Mouse (Mus musculus): ENCODE data around the gene Mief1. TPM values are rescaled to one million over a fixed set of nuclear protein-coding genes. Genes with fewer than 3 reads are reported as not detected.

The Mief1 gene
- total and polyA plus RNA-seq, 3 experiments: 19.2 to 34.4 (median 20.7) TPM

DNA sequence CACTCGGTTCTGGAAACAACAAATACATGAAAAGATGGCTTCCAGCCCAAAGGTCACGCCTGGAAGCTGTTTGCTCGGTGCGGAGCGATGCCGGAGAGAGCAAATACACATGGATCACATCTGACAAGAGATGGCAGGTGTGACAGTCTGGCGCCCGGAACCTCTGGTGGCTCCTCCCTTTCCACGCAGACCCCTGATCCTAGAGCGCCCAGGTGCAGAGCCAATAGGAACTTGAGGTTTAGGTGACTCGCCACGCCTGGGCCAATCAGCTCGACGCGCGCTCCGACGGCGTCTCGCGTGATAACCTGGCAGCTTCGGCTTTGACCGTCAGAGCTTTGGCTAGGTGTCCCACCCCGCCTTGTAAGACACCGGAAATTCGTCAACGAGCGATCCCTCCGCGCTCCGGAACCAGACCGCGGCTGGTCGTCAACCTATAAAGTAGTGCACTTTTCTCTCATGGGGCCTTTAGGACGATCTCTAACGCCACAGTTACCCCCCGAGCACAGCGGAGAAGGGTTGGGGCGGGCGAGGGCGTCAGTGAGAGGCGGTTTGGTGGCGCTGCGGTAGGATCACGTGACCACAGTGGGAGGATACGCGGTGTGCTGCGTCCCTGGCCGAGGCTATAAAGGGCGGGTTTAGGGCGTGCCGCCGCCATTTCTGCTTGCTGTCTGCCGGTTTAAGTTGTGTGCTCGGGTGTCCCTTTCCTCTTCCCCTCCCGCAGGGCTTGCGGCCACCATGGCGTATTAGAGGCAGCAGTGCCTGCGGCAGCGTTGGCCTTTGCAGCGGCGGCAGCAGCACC is 21.2 kb downstream of the Mief1 start, which contains the start of gene Atf4:
TSS of gene Atf4 (plus strand) at position 338 of the 799 bp plus-strand sequence.
- Histone ChIP-seq H3K4me3 (replicated peaks in 1 of 3; ENCODE audit: low read depth in 2 of 3, low read length in 2 of 3, poor library complexity in 1 of 3) (peak within 1 kb of the TSS; percentile 92 to 96 (median 94)), H3K36me3 (replicated peaks in 1 of 2; ENCODE audit: control insufficient read depth in 1 of 2, insufficient read depth in 1 of 2, low read length in 1 of 2) (peaks cover 53 to 71% of the 10 kb centered on the region in 2 experiments), H3K9me3 (replicated peaks; ENCODE audit: low read length) (no peaks in the 10 kb centered on the region), H3K4me1 (ENCODE audit: control insufficient read depth in 1 of 2, insufficient read depth in 2 of 2) (peaks cover 12 to 35% of the 10 kb centered on the region in 2 experiments), H3K79me2 (replicated peaks; ENCODE audit: control insufficient read depth, extremely low read depth, insufficient read depth, poor library complexity, severe bottlenecking) (peaks cover 17% of the 10 kb centered on the region), H3K4me2 (ENCODE audit: insufficient read depth, low read depth, poor library complexity, severe bottlenecking) (peak within 1 kb of the TSS; percentile 68), H3K9ac (ENCODE audit: insufficient read depth, low read depth) (peak within 1 kb of the TSS; percentile 96), H3K27me3 (replicated peaks) (no peaks in the 10 kb centered on the region), H3K27ac (ENCODE audit: insufficient read depth, low read depth) (peak within 1 kb of the TSS; percentile 91)
- in situ Hi-C loops (cut with MboI; ENCODE audit: low pct_ligation_motif_present, low pct_unique_long_range_greater_than_20kb, low sequenced_read_pairs) (loop anchor here (5.0 to 25.0 kb wide), 2 partner anchors 38 to 707 kb away; no protein-coding TSS in a partner anchor), dilution Hi-C loops (cut with MboI; ENCODE audit: extremely low pct_ligation_motif_present, extremely low pct_unique_long_range_greater_than_20kb, low sequenced_read_pairs) (no loop called here)
- peak; percentile 87 for TF ChIP-seq MXI1 (IDR thresholded peaks at IDR 0.05; ENCODE audit: low read depth, low read length)
- TF ChIP-seq E2F4 (IDR thresholded peaks at IDR 0.05; ENCODE audit: insufficient replicate concordance, low read depth, low read length): no peak; the same call in 1 of the 2 replicates
- TF ChIP-seq TCF12 (IDR thresholded peaks at IDR 0.05; ENCODE audit: low read depth, low read length): peak; percentile 99
- no peak for TF ChIP-seq IRF4 (IDR thresholded peaks at IDR 0.05; ENCODE audit: low read depth, low read length)
- TF ChIP-seq MYC (IDR thresholded peaks at IDR 0.05; ENCODE audit: low read depth, low read length): peak; percentile 81
- TF ChIP-seq USF2 (conservative IDR thresholded peaks at IDR 0.05; ENCODE audit: low read depth, low read length): peak; percentile 94
- peak; percentile 96 for TF ChIP-seq USF1 (IDR thresholded peaks at IDR 0.05; ENCODE audit: low read depth, low read length)
- TF ChIP-seq ZKSCAN1 (IDR thresholded peaks at IDR 0.05; ENCODE audit: borderline replicate concordance, low read depth, low read length): no peak
- peak; percentile 51 for TF ChIP-seq NRF1 (IDR thresholded peaks at IDR 0.05; ENCODE audit: low read depth, low read length)
- no peak for TF ChIP-seq JUND (conservative IDR thresholded peaks at IDR 0.05; ENCODE audit: low read depth, low read length)
- TF ChIP-seq HCFC1 (IDR thresholded peaks at IDR 0.05; ENCODE audit: low read depth, low read length): peak; percentile 88
- peak; percentile 98 for TF ChIP-seq POLR2AphosphoS2 (IDR thresholded peaks at IDR 0.05; ENCODE audit: low read depth, low read length)
- TF ChIP-seq RAD21 (IDR thresholded peaks at IDR 0.05; ENCODE audit: low read depth, low read length): no peak
- no peak for TF ChIP-seq ZC3H11A (IDR thresholded peaks at IDR 0.05; ENCODE audit: low read depth, low read length)
- 0 out of 2 replicates have a peak, but pooled peaks have one; percentile 33 for TF ChIP-seq MAZ (IDR thresholded peaks at IDR 0.05; ENCODE audit: low read depth, low read length)
- peak; percentile 98 for TF ChIP-seq CHD2 (IDR thresholded peaks at IDR 0.05; ENCODE audit: low read length)
- peak; percentile 98 for TF ChIP-seq TBP (conservative IDR thresholded peaks at IDR 0.05; ENCODE audit: low read depth, low read length)
- TF ChIP-seq POLR2A (IDR thresholded peaks at IDR 0.05; ENCODE audit: low read depth, low read length): peak; percentile 93
- no peak for TF ChIP-seq PAX5 (IDR thresholded peaks at IDR 0.05; ENCODE audit: low read length)
- no peak; the same call in 1 of the 2 replicates for TF ChIP-seq GABPA (IDR thresholded peaks at IDR 0.05; ENCODE audit: insufficient replicate concordance, low read depth, low read length)
- TF ChIP-seq BHLHE40 (IDR thresholded peaks at IDR 0.05; ENCODE audit: low read depth, low read length): peak; percentile 94
- TF ChIP-seq MAX (IDR thresholded peaks at IDR 0.05; ENCODE audit: low read length): no peak; the same call in 1 of the 2 replicates
- TF ChIP-seq JUN (IDR thresholded peaks at IDR 0.05; ENCODE audit: insufficient read depth, low read depth, low read length): no peak
- TF ChIP-seq SMC3 (IDR thresholded peaks at IDR 0.05; ENCODE audit: low read depth, low read length): no peak
- no peak; the same call in 1 of the 2 replicates for TF ChIP-seq MEF2A (IDR thresholded peaks at IDR 0.05; ENCODE audit: borderline replicate concordance, low read depth, low read length)
- TF ChIP-seq ZNF384 (IDR thresholded peaks at IDR 0.05; ENCODE audit: low read depth, low read length): no peak
- TF ChIP-seq RCOR1 (conservative IDR thresholded peaks at IDR 0.05; ENCODE audit: low read depth, low read length): no peak
- TF ChIP-seq KAT2A (IDR thresholded peaks at IDR 0.05; ENCODE audit: insufficient replicate concordance, low read length): peak; percentile 97
- no peak for TF ChIP-seq CHD1 (IDR thresholded peaks at IDR 0.05; ENCODE audit: low read depth, low read length)
- peak; percentile 99 for TF ChIP-seq ZMIZ1 (IDR thresholded peaks at IDR 0.05; ENCODE audit: low read depth, low read length)
- TF ChIP-seq CTCF (conservative IDR thresholded peaks at IDR 0.05 in 1 of 2, IDR thresholded peaks at IDR 0.05 in 1 of 2; ENCODE audit: low read depth in 2 of 2, low read length in 2 of 2): no peak
- peak; percentile 83 for TF ChIP-seq SIN3A (IDR thresholded peaks at IDR 0.05; ENCODE audit: low read length)
- no peak for TF ChIP-seq MAFK (IDR thresholded peaks at IDR 0.05; ENCODE audit: insufficient replicate concordance, low read length)
- TF ChIP-seq UBTF (IDR thresholded peaks at IDR 0.05; ENCODE audit: low read depth, low read length): peak; percentile 42; the same call in 1 of the 2 replicates
- TF ChIP-seq EP300 (IDR thresholded peaks at IDR 0.05; ENCODE audit: low read length): no peak
- TF ChIP-seq ETS1 (conservative IDR thresholded peaks at IDR 0.05; ENCODE audit: low read depth, low read length): no peak
- peak; percentile 67 for TF ChIP-seq ELF1 (IDR thresholded peaks at IDR 0.05; ENCODE audit: low read depth, low read length)
- TF ChIP-seq NELFE (IDR thresholded peaks at IDR 0.05; ENCODE audit: low read depth, low read length): peak; percentile 100
- peak; percentile 99 for DNase-seq (ENCODE audit: extremely low read depth)
